Mouse (Mus musculus) left cerebral cortex, adult 18-20 months (tissue): ENCODE results near the gene Rasef. TPM values are rescaled to one million over a fixed set of nuclear protein-coding genes. Genes with fewer than 3 reads are reported as not detected.
"Not testable (repeated sequence)": the region's sequence is repeated elsewhere in the genome, so short reads cannot be mapped to it uniquely, and the experiment has no call there.

ENCODE experiments used
- DNase-seq, 2 experiments: peaks; one replicate each; pipeline ENCODE4 v3.0.0; 2021 to 2022; ENCODE audit warnings: low spot score in 2 of 2, mixed read lengths in 1 of 2
- long read RNA-seq, 2 experiments: library from polyadenylated mRNA; stranded (forward); transcript quantifications; one replicate each; pipeline ENCODE4 v2.0.0; 2021
- total RNA-seq, 2 experiments: library from RNA; stranded (reverse); gene quantifications; 2 replicates each; pipeline ENCODE4 v1.2.3; 2021

Gene Rasef
- not detected for total RNA-seq
- long read RNA-seq, experiment 1, partial matches to known transcripts, result 0 of 1 reads
- long read RNA-seq, experiment 1, other reads (novel, unspliced or antisense), result 1 of 1 reads
- long read RNA-seq, experiment 2, result 0 reads

DNA sequence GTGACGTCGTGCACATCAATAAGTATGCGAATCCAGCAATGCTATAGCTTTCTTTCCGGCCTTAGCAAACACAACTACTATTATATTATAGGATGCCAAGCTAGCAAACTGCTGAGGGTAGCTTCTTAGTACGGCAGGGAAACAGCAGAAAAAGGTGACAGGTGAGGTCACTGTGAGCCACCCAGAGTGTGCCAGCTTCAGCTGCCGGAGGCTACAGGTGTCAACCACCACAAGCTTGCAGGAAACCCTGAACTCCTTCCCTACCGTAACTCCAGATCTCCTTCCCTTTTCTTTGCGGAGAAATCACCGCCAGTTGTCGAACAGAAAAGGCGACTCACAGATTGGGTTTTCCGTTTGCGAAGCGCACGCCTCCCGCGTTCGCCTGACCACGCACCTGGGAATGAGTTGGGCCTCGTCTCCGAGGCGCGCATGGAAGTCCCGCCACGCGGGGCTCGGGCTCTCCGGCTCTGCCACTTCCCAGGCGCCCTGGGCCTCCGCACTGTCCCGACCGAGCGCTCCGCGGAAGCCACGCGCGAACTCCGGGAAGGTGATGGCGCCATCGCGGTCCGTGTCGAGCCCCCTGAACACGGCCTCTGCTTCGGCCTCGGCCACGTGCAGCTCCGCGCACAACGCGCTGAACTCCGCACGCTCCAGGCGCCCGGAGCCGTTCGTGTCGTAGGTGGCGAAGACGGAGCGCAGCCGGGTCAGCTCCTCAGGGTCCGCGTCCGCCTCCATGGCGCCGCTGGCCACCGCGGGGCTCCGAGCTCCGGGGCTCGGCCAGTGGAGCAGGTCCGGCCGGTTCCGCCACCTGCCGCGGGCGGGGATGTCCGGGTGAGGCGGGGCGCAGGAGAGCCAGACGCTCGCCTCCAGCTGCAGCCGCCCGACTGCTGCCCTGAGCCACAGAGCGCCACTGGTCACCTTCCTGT lies at the start of gene Rasef:
Gene Rasef, minus strand, starts transcription at position 735 of the 926 bp plus-strand sequence.
- DNase-seq, result peak; percentile 2 to 4

DNA sequence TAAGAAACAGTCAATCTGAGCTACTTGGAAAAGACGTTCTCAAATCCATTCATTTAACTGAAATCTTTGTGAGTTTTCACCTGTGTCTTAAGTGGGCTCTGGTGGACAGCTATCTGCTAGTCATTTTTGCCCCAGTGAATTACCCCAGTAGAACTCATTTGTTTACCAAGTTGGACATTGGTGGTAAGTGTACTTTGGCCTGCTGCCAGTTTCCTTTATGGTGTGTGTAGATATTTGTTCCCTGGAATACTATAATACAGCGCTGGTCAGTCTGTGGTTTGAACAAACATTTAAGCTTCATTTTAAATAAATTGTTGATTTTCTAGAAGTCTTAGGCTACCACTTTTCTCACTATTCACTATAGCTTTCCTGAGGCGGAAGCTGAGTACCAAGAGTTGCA lies 35.8 kb upstream of the Rasef start:
- no peak for DNase-seq

DNA sequence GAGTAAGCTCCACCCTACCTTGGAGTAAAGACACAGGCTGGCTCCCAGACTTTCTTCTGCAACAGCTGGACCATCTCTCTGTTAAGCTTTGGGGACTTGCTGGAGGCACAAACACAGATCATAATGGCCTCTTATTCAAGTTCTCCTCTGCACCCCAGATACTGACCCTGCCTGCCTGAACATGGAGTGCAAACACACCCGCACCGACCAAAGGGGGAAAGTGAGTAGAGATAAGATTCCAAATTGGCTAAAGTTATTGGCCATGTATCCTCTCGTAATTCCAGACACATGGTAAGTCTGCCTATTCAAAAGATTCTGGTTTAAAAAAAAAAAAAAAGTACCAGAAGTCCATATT lies 369 bp upstream of the Rasef start:
- no peak for DNase-seq

DNA sequence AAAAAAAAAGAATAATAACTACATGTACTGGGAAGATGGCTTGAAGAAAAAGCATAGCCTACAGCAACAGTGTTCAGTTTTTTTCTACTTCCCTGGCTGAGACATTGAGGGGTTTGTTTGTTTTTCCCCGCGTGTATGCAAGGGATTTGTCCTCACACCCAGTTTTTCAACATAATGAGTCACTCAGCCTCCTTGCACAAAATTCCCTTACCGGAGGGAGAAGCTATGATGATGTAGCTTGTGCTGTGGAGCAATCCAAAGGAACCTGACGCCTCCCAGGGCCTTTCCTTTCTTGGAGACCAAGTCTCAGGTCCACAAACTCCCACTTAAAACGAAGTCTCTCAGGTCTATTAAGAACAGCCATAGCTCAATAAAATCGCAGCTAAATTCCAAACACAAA lies 1.3 kb downstream of the Rasef start:
- DNase-seq, result no peak

DNA sequence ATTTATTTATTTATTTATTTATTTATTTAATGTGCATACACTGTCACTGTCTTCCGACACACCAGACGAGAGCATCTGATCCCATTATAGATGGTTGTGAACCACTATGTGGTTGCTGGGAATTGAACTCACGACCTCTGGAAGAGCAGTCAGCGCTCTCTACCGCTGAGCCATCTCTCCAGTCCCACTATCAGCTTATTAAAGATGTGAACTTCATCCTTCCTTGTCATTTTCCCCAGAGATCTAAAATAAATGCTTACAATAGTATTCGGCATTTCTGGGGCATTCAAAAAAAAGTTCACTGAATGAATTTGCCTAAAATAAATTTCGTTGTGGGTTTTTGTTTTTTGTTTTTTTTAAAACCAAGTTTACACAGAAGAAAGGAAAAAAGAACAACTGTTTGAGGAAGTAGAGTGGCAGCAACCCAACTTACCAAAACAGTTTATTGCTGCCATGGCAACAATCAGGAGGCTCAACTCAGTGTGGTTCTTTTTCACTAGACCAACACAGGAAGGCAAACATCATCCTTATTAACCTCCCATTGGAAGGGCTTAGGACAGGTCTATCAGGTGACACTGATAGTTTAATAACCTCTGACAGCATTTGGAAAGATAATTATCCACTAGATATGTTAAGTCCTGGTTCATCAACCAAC lies 2.6 kb downstream of the Rasef start:
- DNase-seq, result no peak

DNA sequence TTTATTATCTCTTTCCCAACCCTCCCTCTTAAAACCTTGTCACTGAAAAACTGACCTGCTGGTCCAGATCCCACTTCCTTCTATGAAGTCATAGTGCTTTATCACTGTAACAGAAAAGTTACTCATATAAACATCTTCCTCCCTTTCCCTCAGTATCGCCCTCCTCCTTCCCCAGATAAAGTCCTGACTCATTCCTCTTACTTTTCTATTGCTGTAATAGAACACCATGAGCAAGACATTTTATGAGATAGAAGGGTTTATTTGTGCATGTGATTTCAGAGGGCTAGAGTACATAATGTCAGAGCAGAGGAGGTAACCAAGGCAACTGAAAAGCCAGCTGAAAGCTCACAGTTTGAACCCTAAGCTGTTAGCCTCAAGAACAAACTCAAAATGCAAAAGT lies 6.6 kb downstream of the Rasef start:
- no peak for DNase-seq

DNA sequence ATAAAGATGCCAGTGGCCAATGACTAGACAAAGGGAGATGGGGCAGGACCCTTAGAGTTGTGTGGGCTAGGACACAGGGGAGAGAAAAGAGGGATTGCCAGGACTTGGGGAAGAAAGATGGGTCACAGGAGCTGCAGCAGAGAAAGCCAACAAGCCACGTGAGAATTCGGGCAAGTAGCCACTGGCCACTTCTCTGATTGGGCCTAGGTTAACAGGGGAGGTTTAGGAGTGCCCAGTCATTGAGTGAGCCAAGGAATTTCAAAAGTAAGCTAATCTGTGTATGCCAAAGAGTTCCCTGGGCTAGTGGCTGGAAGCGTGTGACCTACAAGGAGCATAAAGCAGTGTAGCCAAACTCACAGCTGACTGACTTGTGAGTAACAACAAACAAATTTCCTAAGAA lies 9.7 kb downstream of the Rasef start:
- DNase-seq, result no peak

DNA sequence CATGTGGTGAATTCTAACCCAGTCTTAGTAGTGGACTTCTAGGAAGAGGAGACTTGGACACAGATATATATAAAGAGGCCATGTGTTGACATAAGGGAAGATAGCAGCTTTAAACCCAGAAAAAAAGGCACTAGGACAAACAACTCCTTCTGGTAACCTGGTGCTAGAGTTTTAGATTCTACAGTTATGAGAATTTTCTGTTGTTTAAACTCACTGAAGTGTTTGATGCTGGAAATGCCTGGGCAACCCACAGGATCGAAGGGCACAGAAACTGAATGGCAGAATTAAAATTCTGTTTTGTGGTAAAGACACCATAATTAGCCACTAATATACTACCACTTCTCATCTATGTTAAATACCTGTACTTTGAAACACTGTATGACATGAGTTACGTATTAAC lies 15.5 kb downstream of the Rasef start:
- no peak for DNase-seq

DNA sequence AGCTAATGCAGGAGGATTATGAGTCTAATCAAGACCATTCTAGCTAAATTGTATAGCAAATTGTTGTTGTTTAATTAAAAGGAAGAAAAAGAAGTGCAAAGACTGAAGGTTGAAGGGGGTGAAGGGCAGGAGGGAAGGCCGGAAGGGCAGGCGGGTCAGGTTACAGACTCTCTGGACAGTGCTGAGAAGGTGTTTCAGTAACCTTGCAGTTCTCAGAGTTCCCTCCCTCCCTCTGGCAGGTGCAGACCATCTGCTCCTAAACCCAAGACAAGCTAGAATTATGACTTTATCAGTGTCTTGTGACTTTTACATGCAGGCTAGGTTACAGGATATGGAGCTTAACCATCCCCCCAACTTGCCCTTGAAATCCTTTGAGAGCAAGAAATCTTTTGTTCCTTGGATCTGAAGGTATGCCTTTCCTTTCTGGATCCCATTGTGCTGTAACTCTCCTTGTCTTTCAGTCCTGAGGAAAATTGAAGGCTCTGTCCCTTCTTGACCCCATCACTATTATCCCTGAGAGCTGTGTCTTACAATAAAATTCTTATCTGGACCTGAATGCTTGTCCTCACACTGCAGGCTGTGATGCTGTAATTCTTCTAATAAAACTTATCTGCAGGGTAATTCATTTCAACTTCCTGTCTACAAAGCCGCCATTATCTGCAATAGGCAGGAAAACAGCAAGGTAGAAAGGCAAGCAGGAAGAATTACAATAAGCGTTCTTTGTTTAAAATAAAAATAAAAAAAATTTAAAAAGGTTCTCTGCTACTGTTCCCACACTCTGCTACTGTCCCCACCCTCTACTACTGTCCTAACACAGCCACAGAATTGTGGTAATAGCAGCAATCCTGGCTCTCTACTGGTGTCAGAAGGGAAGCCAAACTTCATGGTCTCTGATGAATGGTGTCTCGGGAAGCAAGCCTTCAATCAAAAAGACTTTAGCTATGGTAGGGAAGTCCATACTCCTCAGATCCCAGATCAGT lies 16.7 kb downstream of the Rasef start:
- DNase-seq, result no peak

DNA sequence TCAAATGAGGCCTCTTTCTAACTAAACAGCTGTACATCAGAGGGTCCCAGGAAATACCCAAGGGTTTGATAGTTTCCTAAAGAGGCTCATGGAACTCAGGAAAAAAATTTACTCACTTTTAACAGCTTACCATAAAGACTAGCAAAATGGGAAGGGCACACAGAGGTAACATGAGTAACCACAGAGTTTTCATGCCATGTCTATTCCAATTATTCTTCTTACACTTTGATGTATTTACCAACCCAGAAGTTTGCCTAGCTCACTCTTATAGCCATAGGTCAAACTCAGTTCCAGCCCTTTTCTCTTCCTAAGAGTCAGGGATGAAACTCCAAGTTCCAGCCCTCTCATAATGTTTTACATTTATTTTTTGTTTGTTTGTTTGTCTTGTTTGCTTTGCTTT lies 18.8 kb downstream of the Rasef start:
- DNase-seq, result no peak

DNA sequence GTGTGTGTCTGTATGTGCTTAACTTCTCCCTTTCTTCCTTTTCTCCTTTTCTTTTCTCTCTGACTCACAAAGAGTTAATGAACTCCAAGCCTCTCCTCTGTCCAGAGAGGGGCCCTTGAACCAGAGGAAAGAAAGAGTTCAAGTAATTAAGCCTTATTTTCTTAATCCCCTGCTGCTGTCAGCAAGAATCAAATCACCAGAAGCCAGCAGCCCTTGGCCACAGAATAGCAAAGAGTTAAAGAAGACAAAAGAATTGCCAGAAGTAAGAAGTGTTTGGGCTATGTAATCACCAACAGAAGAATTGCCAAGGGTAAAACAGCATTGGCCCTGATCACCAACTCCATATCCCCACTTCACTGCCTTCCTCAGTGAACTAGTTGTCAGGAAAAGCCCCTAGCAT lies 20.2 kb downstream of the Rasef start:
- DNase-seq, result no peak

DNA sequence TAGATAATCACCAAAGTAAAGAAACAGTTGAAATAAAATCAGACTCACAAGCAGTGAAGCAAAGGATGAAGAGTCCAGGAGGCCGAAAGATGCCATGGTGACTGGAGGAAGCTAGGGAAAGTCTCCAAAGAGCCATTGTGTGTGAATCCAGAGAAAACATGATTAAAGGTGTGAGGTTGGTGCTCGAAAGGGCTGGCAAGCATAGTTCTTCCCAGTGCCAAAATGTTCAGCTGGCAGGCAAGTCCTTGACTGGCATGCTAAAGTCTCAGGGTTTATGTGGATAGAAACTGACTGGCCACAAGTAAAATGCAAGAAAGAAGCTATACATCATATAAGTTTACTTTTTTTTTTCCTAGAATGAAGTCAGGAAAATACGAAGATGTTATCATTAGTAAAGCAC lies 22.6 kb downstream of the Rasef start:
- no peak for DNase-seq

DNA sequence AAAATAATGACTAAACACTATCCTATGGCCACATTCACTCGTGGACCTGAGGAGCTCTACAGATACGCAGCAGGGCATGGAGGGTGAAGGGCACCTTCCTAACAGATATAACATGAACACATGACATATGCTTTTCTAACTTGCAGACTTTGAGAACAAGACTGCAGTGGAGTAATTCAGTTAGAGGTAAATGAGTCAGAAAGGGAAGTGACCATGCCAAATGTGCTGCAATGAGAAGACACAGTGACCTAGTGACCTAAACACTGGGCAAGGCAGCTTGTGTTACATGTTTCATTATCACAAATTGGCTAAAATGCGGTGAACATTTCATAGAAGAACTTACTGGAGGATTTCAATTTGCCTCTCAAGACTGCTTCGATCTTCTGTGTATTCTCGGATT lies 42.6 kb downstream of the Rasef start:
- no peak for DNase-seq

DNA sequence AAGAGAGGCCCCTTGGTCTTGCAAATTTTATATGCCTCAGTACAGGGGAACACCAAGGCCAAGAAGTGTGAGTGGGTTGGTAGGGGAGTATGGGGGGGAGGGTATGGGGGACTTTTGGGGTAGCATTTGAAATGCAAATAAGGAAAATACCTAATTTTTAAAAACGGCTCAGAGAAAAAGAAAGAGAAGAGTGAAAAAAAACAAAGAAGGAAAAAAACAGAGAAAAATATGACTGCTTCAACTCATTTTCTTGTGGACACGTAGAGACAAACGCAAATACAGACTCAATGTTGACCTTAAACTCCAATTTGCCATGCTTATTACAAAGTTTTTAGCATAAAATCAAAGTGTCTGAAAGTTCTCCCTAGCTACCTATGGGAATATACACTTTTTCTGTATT lies 51.4 kb downstream of the Rasef start:
- DNase-seq, result no peak

DNA sequence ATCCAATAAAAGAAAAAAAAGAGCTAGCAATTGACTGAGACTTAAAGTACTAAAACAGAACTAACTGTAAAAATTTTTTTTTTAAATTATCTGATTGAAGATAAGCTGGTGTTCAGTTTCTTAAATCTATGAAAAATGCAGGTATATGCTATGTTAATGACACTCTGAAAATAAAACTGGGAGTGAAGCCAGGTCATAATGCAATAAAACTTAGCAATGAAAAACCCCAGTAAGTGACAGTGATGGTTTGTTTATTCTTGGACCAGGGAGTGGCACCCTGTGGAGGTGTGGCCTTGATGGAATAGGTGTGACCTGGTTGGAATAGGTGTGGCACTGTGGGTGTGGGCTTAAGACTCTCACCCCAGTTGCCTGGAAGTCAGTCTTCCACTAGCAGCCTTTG lies 71.0 kb downstream of the Rasef start:
- no peak for DNase-seq

DNA sequence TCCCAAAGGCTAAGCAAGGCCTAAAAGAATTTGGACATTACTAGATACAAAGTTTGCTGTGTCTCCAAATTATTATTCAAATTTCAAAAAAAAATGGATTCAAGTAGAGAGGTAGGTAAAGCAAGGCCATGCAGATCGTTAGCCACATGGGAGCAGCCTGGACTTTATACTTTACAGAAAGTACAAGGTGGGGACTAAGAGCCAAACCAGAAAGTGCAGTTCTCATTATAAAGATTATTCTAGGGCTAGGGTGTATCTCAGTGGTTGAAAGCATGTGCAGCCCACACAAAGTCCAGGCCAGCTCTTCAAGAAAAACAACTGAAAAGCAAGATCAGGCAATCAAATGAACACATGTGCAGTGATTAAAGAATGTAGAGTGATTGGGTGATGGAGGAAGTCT lies 72.0 kb downstream of the Rasef start:
- no peak for DNase-seq

DNA sequence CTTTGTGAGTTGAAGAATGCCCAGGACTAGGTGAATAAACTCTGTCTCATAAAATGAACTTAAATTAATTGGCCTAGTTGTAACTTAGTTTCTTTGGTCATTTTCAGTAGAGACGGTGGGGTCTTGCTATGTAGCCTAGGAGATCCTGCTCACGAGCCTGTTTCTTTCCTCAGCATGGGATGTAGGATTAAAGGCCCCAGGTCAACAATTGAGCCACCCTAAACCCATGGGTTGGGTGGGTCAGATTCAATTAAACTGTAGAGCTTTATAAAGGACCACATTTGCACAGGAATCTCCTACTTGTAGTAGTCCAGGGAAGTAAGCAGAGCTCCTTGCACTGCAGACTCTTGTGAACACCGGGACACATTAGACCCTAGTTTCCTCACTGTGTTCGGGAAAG lies 107.6 kb downstream of the Rasef start, which contains the start of gene Gm428:
Gene Gm428, plus strand, starts transcription at position 301 of the 400 bp plus-strand sequence.
- DNase-seq, result not testable (repeated sequence)

DNA sequence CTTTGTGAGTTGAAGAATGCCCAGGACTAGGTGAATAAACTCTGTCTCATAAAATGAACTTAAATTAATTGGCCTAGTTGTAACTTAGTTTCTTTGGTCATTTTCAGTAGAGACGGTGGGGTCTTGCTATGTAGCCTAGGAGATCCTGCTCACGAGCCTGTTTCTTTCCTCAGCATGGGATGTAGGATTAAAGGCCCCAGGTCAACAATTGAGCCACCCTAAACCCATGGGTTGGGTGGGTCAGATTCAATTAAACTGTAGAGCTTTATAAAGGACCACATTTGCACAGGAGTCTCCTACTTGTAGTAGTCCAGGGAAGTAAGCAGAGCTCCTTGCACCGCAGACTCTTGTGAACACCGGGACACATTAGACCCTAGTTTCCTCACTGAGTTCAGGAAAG lies 122.7 kb downstream of the Rasef start, which contains the start of gene Gm11239:
Gene Gm11239, plus strand, starts transcription at position 301 of the 400 bp plus-strand sequence.
- DNase-seq, result not testable (repeated sequence)
